Mouse (Mus musculus): ENCODE measurements around the gene Arfrp1. TPM values are rescaled to one million over a fixed set of nuclear protein-coding genes. Genes with fewer than 3 reads are reported as not detected.

Arfrp1 gene
- polyA plus RNA-seq, 1 experiment from 2014 or later = 51.4 TPM

DNA sequence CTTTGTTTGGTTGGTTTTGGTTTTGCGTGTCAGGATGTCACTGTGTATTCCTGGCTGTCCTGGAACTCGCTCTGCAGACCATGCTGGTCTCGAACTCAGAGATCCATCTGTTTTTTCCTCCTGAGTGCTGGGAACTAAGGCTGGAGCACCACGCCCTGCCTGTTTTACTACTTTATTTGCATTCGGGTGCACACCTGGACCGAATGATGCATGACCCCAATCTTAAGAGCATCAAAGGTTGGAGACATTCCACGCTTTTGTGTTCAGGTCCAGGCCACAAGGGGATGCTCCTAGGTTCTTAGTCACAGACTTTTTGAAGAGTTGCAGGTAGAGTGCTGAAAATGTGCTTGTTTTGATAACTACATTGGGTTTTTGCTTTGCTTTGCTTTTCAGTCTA, 45.1 kb downstream of the Arfrp1 start:
- 14% methylated on average over 7 of the region's 7 CpGs for WGBS
- Histone ChIP-seq H3K4me2 (replicated peaks; ENCODE audit: low read depth, low read length) (peak overlapping the region; percentile 61), H3K4me3 (ENCODE audit: low read depth, low read length) (peak overlapping the region; percentile 57), H3K36me3 (ENCODE audit: control insufficient read depth, insufficient read depth, low read length) (peaks cover 30% of the 10 kb centered on the region), H3K27ac (ENCODE audit: low read length) (peak overlapping the region; percentile 56; the same call in 1 of the 2 replicates), H3K9me3 (ENCODE audit: control insufficient read depth, low read depth, low read length) (no peaks in the 10 kb centered on the region), H3K9ac (replicated peaks; ENCODE audit: low read depth, low read length) (peak overlapping the region; percentile 25), H3K27me3 (ENCODE audit: control insufficient read depth, insufficient read depth, low read length) (no peaks in the 10 kb centered on the region), H3K4me1 (ENCODE audit: control insufficient read depth, insufficient read depth, low read length) (0 out of 2 replicates have a peak, but pooled peaks cover 4% of the 10 kb centered on the region)
- peak; percentile 29; the same call in 1 of the 2 replicates for ATAC-seq (ENCODE audit: insufficient number of reproducible peaks, insufficient read depth, low FRiP score, low read depth)

DNA sequence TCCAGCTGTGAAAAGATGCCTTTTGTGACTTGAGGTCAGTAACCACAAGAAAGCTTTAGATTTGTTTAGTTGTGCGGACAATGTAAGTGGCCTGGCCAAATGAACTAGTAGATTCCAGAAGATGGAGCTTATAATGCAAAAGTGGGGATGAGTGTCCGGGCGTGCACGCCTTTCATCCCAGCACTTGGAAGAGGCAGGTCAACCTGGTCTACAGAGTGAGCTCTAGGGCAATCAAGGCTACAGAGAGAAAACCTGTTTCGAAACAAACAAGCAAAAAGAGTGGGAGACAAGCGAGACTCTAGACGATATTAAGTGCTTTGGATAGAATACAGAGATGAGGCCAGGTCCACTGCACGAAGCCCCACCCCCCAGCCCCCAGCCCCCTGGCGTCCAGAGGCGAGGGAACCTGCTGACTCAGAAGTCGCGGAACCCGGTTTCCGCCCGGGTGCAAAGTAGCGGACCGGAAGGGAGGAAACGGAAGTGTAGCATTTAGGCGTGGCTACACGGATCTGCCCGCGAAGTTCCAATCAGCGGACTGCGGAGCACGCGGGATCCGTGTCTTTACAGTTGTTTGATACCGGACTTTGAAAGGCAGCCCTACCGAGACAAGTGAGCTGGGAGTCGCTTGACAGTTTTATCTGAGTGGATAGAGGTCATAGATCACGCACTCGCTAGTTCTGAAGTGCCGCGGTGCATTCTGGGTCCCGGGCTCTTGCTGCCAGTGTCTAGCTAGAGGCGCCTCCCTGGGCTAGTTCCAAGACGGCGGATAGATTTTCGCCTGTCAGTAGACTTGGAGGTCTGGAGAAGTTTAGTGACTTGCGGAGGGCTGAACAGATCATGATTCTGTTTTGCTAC, 45.7 kb downstream of the Arfrp1 start, which contains the start of gene Rtel1:
TSS of gene Rtel1 (plus strand) at position 492 of the 855 bp plus-strand sequence.
- whole genome bisulfite sequencing = 6% methylated on average over 40 of the region's 40 CpGs
- H3K36me3 ChIP-seq (ENCODE audit: control insufficient read depth, insufficient read depth, low read length) = peaks cover 24% of the 10 kb centered on the region
- peak within 1 kb of the TSS; percentile 56 for H3K27ac ChIP-seq (ENCODE audit: low read length)
- peaks cover 4% of the 10 kb centered on the region; the same call in 1 of the 2 replicates for H3K27me3 ChIP-seq (ENCODE audit: control insufficient read depth, insufficient read depth, low read length)
- H3K4me1 ChIP-seq (ENCODE audit: control insufficient read depth, insufficient read depth, low read length) = 0 out of 2 replicates have a peak, but pooled peaks cover 4% of the 10 kb centered on the region
- H3K4me2 ChIP-seq (replicated peaks; ENCODE audit: low read depth, low read length) = peak within 1 kb of the TSS; percentile 61
- peak within 1 kb of the TSS; percentile 25 for H3K9ac ChIP-seq (replicated peaks; ENCODE audit: low read depth, low read length)
- peak within 1 kb of the TSS; percentile 57 for H3K4me3 ChIP-seq (ENCODE audit: low read depth, low read length)
- peak; percentile 91 for ATAC-seq (ENCODE audit: insufficient number of reproducible peaks, insufficient read depth, low FRiP score, low read depth)
- no peaks in the 10 kb centered on the region for H3K9me3 ChIP-seq (ENCODE audit: control insufficient read depth, low read depth, low read length)

DNA sequence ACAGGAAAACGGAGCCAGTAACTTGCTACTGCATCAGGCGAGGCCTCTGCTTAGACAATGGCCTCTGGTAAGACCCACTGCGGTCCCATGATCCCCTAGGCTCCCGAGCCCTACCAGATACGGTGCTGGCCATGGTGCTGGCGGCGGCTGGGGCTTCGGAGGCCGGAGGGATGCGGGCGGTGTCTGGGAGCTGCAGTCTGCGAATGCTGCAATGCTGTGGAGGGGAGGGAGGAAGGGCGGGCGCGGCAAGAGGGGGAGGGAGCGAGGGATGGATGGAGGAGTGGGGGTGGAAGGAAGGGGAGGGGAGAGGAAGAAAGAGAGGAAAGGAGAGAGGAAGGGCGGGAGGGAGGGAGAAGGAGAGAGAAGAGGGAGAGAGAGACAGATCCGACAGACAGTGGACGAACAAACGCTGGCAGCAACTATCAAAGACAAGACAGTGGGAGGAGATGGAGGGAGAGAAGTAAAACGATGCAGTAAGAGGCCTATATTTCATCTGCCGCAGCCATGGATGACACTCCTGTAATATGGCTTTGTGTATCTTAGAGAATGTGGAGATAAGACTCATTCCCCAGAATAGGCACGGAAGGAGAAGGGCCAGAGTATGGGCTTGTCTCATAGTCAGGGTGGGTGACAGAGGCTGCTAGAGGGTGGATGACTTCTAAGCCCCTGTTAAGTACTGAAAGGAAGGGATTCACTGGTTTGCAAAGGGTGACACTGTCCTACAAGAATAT, 51.0 kb downstream of the Arfrp1 start, which contains the start of gene Stmn3:
TSS of gene Stmn3 (minus strand) at position 421 of the 731 bp plus-strand sequence.
- H3K4me3 ChIP-seq (ENCODE audit: low read depth, low read length) = peak within 1 kb of the TSS; percentile 6
- no peak within 1 kb of the TSS for H3K9ac ChIP-seq (replicated peaks; ENCODE audit: low read depth, low read length)
- peaks cover 16% of the 10 kb centered on the region for H3K27me3 ChIP-seq (ENCODE audit: control insufficient read depth, insufficient read depth, low read length)
- no peaks in the 10 kb centered on the region for H3K36me3 ChIP-seq (ENCODE audit: control insufficient read depth, insufficient read depth, low read length)
- H3K4me1 ChIP-seq (ENCODE audit: control insufficient read depth, insufficient read depth, low read length) = no peaks in the 10 kb centered on the region
- WGBS = 4% methylated on average over 23 of the region's 23 CpGs
- ATAC-seq (ENCODE audit: insufficient number of reproducible peaks, insufficient read depth, low FRiP score, low read depth) = peak; percentile 49; the same call in 1 of the 2 replicates
- peak within 1 kb of the TSS; percentile 6; the same call in 1 of the 2 replicates for H3K4me2 ChIP-seq (replicated peaks; ENCODE audit: low read depth, low read length)
- no peak within 1 kb of the TSS for H3K27ac ChIP-seq (ENCODE audit: low read length)
- H3K9me3 ChIP-seq (ENCODE audit: control insufficient read depth, low read depth, low read length) = no peaks in the 10 kb centered on the region

DNA sequence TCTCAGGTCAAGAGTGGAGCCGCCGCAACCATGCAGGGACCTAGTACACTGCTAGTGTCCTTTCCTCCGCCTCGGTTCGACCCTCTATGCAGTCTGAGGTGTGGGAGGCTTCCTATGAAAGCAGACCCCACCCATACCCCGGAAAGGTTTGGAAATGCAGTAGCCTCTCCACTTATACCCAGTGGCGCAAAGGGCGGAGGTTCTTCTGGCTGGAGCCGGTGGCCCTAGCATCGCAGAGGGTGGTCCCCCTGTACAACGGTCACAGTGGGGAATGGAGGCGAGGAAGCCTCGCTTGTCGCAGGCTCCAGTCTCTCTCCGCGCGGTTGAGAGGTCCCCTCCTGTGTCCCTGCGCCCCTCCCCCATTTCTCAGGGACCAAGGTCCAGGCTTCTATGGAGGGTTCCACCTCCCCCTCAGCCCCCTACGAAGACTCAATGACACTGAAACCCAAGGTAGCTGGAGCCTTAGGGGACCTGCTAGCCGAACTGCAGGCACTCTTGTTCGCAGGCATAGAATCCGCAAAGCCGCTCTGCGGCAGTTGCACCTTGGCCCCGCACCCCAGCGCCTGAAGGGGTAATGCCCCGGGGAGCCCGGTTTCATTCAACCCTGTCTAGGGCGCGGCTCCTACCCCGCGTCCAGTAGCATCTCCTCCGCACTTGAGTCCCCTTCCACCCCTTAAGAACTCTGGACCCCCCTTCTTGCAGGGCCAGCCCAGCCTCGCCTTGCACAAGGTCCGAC, 51.7 kb downstream of the Arfrp1 start:
- Histone ChIP-seq H3K9ac (replicated peaks; ENCODE audit: low read depth, low read length) (no peak overlapping the region), H3K36me3 (ENCODE audit: control insufficient read depth, insufficient read depth, low read length) (no peaks in the 10 kb centered on the region), H3K27me3 (ENCODE audit: control insufficient read depth, insufficient read depth, low read length) (peaks cover 16% of the 10 kb centered on the region), H3K4me2 (replicated peaks; ENCODE audit: low read depth, low read length) (peak overlapping the region; percentile 6; the same call in 1 of the 2 replicates), H3K4me3 (ENCODE audit: low read depth, low read length) (peak overlapping the region; percentile 6), H3K9me3 (ENCODE audit: control insufficient read depth, low read depth, low read length) (no peaks in the 10 kb centered on the region), H3K4me1 (ENCODE audit: control insufficient read depth, insufficient read depth, low read length) (no peaks in the 10 kb centered on the region), H3K27ac (ENCODE audit: low read length) (no peak overlapping the region)
- 4% methylated on average over 35 of the region's 35 CpGs for WGBS
- ATAC-seq (ENCODE audit: insufficient number of reproducible peaks, insufficient read depth, low FRiP score, low read depth) = peak; percentile 46; the same call in 1 of the 2 replicates

DNA sequence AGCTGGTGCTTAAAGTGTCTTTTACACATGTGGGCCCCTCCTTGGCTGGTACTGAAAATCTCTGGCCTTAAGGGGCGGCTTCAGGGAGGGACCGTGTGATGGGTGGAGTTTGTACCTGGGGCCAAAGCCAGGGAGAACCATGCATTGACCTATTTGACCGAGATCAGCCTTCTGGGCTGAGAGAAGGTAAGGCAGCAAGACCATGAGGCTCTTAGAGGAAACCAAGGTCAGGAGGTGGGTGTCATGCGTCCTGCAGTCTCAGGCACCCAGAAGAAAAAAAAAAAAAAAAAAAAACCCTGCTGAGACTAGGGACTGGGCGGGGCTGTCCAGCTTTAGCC, 52.2 kb downstream of the Arfrp1 start:
- no peaks in the 10 kb centered on the region for H3K4me1 ChIP-seq (ENCODE audit: control insufficient read depth, insufficient read depth, low read length)
- 17% methylated on average over 5 of the region's 5 CpGs for WGBS
- H3K4me3 ChIP-seq (ENCODE audit: low read depth, low read length) = peak overlapping the region; percentile 6; the same call in 1 of the 2 replicates
- no peak for ATAC-seq (ENCODE audit: insufficient number of reproducible peaks, insufficient read depth, low FRiP score, low read depth)
- H3K36me3 ChIP-seq (ENCODE audit: control insufficient read depth, insufficient read depth, low read length) = no peaks in the 10 kb centered on the region
- H3K27ac ChIP-seq (ENCODE audit: low read length) = no peak overlapping the region
- peaks cover 16% of the 10 kb centered on the region for H3K27me3 ChIP-seq (ENCODE audit: control insufficient read depth, insufficient read depth, low read length)
- H3K4me2 ChIP-seq (replicated peaks; ENCODE audit: low read depth, low read length) = no peak overlapping the region
- no peak overlapping the region for H3K9ac ChIP-seq (replicated peaks; ENCODE audit: low read depth, low read length)
- H3K9me3 ChIP-seq (ENCODE audit: control insufficient read depth, low read depth, low read length) = no peaks in the 10 kb centered on the region

DNA sequence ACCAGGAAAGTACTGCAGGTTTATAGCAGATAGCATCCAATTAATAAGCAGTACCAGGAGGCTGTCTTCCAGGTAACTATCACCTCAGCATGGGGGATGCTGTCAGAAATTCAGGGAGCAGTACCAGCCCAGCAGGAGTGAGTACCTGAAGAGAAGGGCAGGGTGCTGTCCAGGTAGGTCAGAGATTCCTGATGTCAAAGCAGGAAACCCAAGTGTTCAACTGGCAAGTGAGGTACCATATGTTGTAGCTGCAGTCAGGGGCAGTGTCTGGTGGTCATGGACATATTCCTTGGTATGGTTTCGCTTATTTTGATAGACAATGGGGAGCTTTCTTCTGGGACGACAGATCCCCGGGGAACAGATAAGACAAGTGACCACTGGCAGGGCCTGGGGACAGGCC, 52.8 kb downstream of the Arfrp1 start:
- H3K4me2 ChIP-seq (replicated peaks; ENCODE audit: low read depth, low read length) = no peak overlapping the region
- no peak for ATAC-seq (ENCODE audit: insufficient number of reproducible peaks, insufficient read depth, low FRiP score, low read depth)
- H3K4me3 ChIP-seq (ENCODE audit: low read depth, low read length) = no peak overlapping the region
- H3K27me3 ChIP-seq (ENCODE audit: control insufficient read depth, insufficient read depth, low read length) = peaks cover 16% of the 10 kb centered on the region
- no peak overlapping the region for H3K9ac ChIP-seq (replicated peaks; ENCODE audit: low read depth, low read length)
- no peaks in the 10 kb centered on the region for H3K4me1 ChIP-seq (ENCODE audit: control insufficient read depth, insufficient read depth, low read length)
- H3K36me3 ChIP-seq (ENCODE audit: control insufficient read depth, insufficient read depth, low read length) = no peaks in the 10 kb centered on the region
- H3K27ac ChIP-seq (ENCODE audit: low read length) = no peak overlapping the region
- WGBS = 73% methylated on average over 3 of the region's 3 CpGs
- H3K9me3 ChIP-seq (ENCODE audit: control insufficient read depth, low read depth, low read length) = no peaks in the 10 kb centered on the region
